Mouse (Mus musculus) ovary, postnatal 10 days (tissue): ENCODE results near the gene Ints3.

Experiments used
- DNase-seq: peaks from one replicate; pipeline ENCODE4 v3.0.0; 2022; ENCODE audit warnings: low spot score

The Ints3 gene

GRCm38 (mm10) chr3:90433381-90434020 lies at the start of gene Ints3:
Gene Ints3, minus strand, starts transcription at chr3:90433622.
- DNase-seq, result peak; percentile 99

- DNase-seq, result peak; percentile 90
Measured at GRCm38 (mm10) chr3:90475831-90476611, 42.6 kb upstream of the Ints3 start, which contains the start of gene Ilf2. Gene Ilf2, plus strand, starts transcription at chr3:90476126.

DNA sequence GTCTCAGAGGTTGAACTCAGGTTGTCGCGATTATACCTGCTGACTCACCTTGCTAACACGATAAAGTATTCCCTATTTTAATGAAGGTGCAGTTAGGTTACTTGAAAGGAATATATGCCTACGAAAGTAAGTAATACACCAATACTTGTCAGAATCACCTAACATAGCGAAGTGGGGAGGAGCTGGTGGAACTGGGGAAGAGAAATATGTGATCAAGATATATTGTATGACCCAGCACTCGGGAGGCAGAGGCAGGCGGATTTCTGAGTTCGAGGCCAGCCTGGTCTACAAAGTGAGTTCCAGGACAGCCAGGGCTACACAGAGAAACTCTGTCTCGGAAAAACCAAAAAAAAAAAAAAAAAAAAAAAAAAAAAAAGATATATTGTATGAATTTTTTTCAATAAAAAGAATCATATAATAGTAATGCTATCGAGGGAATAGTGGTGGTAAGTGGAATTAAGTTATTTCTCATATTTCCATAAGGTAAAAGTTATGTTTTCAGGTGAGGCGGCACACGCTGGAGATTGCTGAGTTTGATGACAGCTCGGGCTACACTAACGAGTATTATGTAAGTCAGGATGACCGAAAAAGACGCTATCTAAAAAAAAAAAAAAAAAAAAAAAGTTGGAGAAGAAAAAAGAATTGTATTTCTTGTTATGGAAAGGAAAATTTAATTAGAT lies 41.9 kb upstream of the Ints3 start:
- DNase-seq, result no peak

DNA sequence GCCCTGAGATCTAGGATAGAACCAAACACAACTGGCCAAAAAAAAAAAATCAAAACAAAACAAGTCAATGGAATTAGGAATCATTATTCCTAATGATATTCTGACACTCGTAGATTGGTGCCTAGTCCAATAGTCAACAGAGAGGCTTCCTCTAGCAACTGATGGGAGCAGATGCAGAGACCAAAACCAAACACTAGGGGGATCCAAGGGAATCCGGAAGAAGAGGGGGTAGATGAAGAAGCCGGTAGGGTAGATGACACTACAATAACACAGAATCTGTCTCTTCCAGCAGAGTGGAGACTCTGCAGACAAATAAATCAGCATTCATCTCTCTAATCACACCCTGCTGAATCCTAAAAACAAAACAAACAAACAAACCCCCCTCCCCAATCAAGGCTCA lies 38.8 kb upstream of the Ints3 start:
- no peak for DNase-seq

DNA sequence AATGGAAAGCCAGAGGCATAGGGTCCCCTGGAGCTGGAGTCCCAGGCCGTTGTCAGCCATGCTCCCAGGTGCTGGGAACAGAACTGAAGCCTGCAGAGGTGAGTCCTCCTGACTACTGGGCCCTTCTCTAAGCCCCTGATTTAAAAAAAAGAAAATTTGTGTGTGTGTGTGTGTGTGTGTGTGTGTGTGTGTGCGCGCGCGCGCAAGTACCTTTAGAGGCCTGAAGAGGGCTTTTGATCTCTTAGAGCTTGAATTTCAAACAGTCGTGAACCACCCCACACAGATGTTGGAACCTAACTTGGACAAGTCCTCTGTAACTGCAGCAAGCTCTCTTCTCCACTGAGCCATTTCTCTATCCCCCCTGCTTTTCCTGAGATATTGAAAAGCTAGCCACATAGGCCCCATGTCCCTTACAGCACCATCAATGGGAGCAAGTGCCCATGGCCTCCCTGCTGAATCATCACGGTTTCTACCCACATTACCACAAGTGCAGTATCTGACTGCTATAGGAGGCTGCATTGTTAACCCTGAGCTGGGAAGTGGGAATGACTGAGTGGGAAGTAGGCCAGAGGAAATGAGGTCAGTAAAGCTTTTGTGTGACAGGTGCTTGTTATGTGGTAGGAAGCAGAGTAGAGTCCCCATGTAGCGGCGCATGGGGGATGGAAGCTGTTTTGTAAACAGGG lies 34.3 kb upstream of the Ints3 start:
- DNase-seq, result no peak

DNA sequence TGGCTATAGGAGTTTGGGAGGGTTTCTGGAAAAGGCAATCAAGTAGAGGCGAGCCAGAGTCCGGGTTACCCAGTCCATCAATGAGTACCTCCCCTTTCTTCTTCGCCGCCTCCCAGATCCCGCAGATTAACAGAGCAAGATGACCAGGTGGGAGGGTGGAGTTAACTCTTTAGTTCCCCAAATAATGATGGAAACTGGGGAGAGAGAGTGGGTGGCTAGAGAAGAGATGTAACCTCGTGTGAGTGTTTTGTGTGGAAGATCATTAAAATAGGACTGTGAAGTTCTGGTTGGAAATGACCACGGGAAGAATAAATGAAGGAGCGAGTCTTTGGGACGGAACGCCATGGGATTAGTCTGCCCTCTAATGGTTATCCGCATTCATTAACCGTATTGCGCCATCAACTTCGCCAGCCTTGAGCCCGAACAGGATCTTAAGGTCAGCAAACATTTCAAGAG lies 32.9 kb upstream of the Ints3 start:
- peak; percentile 33 for DNase-seq

DNA sequence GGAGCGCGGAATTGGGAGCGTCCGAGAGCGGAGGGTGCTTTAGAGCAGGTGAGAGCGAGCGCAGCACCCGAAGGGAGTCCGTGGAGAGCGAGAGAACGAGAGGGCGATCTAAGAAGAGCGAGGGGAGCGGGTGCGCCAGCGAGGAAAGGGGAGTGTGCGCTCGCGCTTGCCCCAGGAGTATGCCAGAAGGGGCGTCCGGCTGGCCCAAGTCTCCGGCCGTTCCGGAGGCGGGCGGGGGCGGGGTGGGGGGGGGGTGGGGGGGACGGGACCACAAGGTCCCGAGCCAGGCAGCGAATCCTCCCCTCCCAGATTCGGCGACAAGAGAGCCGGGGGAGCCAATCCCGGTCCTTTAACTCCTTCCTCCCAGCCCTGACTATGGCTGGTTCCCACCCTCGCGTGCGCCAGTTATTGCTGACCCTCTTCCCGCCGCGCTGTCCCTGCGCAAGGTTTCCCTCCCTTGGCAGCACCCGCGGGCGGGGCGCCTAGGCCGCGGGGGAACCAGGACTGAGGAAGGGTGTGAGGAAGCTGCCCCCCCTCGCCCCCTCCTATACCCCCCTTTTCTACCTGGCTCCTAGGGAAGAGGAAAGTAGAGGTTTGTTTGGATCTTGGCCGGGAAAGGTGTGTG lies 32.4 kb upstream of the Ints3 start, which contains the start of gene Npr1:
TSS of gene Npr1 (minus strand) at position 181 of the 625 bp plus-strand sequence.
- DNase-seq, result peak; percentile 21

- peak; percentile 41 for DNase-seq
Measured at GRCm38 (mm10) chr3:90465081-90465685, 31.8 kb upstream of the Ints3 start.

DNA sequence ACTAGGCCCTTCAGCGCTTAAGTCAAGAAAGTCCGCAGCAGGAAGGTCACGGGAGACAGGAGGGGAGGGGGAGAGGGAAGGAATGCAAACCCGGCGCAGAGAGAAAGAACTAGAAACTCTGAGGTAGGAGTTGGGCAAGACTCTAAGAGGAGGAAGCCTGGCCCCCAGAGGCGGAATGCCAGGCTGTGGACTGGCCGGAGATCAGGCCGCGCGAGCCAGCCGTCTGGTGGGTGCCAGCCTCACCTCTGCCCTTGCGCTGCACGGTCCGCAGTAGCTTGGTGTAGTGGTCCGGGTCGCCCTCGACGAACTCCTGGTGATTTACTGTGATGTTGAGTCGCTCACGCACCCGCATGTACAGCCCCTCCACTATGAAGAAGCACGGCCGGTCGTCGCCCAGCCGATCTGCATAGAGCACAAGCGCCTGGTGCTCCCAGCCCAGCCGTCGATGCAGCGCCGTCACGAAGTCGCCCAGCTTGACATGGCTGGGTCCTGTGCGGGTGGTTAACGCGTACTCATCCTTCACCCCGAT lies 31.2 kb upstream of the Ints3 start:
- no peak for DNase-seq

DNA sequence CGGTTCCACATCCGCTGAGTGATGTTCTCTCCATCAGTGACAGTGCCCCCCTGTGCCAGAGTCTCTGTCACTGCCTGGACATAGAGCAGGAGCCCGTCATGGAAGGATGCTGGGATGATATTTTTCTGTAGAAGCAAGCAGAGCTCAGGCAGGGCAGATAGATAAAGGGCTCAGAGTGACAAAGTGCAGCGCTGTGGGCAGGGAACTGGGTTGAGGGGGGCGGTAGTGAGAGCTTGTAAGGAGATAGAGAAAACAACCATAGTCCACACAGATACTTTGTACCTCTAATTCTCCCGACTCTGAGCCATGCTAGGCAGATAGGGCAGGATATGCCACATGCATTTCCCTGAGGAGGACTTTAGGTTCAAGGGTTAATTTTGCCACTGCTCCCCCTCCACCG lies 29.2 kb upstream of the Ints3 start:
- DNase-seq, result no peak

DNA sequence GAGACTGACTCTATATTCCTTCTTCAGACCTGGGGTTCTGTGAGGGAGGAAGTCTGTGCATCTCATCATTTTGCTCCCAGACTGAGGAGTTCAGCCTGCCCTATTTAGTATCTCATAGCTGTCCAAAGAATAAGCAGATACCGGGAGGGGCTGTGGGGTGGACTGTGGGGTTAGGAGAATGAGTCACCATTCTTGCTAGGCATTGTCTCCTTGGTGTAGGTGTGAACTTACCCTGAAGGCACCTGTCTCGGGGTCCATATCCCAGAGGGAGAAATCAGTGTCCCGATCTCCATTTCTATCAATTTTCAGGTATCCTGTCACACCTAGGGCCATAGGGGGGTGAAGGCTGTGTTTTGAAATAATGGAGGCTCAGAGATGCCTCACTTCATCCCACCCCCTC lies 28.5 kb upstream of the Ints3 start:
- DNase-seq, result no peak

DNA sequence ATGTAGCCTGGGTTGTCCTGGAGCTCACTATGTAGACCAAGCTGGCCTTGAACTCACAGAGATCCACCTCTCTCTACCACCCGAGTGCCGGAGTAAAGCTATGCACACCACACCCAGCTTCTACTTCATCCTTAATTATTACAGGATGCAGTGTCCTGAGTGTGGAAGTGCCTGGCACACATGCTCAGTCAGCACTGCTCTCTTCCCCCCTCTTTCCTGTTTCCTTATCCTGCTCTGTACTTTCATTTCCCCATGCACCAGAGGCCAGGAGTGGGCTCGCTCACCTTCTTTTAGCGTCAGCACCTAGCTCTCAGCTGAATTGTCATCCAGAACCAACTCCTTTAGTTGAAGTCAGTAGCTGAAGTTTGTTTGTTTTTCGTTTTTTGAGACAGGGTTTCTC lies 26.9 kb upstream of the Ints3 start:
- no peak for DNase-seq

- no peak for DNase-seq
Measured at GRCm38 (mm10) chr3:90459727-90460126, 26.3 kb upstream of the Ints3 start.

DNA sequence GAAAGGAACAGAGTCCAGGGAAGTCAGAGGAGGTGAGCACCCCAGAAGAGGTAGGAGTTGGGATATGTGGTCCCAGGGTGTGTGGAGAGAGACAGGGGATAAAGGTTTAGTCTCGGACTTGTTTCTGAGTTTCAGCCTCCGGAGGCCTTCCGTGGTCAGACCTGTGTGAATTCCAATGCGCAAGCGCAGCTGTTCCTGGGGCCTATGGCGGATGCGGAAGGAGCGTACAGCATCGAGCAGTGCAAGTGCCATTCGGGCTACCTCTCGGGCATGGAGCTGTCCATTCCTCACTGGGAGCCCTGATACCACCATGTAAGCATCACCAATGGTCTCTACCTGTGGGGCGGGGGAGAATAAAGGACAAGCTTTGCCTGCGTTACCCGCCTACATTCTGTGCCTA lies 21.5 kb upstream of the Ints3 start:
- no peak for DNase-seq

DNA sequence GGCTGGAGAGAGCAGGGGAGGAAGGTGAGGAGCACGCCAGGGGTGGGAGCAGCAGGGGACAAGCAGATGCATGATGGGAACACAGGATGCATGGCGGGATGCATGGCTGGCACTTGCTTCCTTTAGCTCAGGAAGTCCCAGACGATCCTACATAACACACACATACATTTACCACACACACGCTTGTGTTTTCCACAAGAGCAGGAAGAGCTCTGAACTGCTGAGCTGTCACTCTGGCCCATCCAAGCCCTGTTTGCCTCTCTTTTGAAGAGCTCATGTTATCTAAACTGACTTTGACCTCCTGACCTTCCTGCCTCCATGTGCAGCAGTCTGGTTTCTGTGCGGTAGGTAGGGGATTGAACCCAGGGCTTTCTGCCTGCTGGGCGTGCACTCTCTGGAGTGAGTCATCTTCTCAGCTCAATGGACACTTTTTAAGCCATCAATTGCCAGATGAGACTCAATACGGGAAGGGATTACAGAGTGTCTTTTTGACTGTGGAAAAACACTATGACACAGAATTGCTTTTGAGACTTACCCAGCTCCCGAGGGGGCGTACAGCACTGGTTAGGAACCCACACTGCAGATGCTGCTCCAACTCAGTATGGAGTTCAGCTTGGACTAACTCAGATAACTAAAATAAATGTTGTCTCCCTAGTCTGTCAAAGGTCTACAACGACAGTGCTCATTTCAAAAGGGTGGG lies 18.1 kb upstream of the Ints3 start:
- no peak for DNase-seq

DNA sequence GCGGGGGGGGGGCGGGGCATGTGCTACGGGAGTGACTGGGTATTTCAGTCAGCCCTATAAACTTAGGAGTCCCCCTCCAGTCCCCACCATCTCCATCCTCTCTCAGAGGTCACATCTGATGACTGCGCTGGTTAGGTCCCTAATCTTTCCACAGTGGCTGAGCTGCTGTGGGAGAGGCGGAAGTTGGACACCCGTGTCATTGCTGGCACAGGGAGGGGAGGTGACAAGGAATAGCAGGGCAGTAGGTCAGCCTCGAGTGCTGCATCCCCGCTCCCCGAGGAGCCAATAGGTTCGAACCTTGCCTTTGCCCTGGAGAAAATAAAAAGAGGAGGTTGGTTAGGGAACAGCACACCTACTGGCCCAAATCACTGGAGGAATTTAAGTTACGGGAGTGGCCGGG lies 17.5 kb upstream of the Ints3 start:
- no peak for DNase-seq

DNA sequence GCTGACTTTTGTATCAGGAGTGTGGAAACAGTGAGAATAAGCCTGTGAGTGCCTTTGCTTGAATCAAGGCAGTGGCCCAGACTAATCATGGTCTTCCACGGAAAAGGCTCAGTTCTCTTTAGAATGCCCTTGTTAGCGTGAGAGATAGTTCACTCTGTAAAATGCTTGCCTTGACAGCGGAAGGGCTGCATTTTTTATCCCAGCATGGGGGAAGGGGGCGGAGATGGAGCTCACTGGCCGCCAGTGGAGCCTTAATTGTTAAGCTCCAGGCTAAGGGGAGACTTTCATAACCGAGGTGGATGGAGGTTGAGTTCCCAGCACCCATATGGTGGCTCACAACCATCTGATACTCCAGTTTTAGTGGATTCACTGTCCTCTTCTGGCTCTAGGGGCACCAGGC lies 15.2 kb upstream of the Ints3 start:
- no peak for DNase-seq

DNA sequence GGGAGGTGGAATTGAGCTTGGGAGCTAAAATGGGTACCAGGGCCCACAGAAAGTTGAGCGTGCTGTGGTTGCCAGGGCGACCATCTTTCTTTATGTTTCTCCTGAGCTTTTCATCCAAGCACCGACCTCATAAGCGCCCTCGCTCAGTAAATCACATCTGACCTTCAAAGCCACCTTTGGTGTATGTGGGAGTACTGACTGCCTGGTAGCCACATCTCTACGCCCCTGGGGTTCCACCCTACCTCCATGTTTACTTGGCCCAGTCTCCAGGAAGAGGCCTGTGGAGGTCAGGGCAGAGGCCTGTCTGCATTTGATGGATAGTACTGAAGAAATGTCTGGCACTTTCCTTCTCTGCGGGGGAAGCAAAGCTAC lies 13.7 kb upstream of the Ints3 start:
- DNase-seq, result no peak

- DNase-seq, result peak; percentile 75
Measured at GRCm38 (mm10) chr3:90446389-90447122, 13.1 kb upstream of the Ints3 start.
